Mouse (Mus musculus): Measurements from ENCODE around the gene Slc29a3. TPM values are rescaled to one million over a fixed set of nuclear protein-coding genes. Genes with fewer than 3 reads are reported as not detected.

Slc29a3 gene
- polyA plus RNA-seq, 1 experiment from 2014 or later = 3.9 TPM

DNA sequence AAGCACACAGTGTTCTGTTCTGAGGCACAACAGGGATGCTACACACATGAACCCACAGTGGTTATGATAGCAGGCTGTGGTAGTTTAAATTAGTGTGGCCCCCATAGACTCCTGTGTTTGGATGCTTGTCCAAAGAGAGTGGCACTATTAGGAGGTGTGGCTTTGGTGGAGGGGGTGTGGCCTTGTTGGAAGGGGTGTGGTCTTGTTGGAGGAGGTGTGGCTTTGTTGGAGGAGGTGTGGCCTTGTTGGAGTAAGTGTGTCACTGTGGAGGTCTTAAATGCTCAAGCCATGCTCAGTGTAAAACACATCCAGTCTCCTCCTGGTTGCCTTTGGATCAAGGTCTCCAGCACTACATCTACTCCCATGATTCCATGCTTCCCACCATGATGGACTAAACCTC lies 3.6 kb upstream of the Slc29a3 start:
- no peaks in the 10 kb centered on the region for H3K36me3 ChIP-seq (replicated peaks; ENCODE audit: insufficient read depth, low read length)
- no peak overlapping the region for H3K9ac ChIP-seq (replicated peaks)
- ATAC-seq = no peak

DNA sequence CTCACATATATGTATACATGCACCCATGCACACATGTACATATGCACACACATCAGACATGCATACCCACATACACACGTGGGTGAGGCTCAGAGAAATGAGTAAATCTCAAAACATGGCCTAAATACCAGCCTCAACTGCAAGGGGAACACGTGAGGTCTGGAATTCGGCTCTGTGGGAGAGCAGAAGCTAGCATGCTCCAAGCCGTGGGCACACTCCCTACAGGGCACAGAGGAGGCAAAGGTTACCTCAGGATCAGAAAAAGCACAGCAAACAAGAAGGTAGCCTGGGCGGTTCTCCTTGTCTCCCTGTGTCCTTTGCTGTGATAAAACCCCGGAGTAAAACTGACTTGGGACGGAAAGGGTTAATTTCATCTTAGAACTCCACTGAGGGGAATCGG lies 1.3 kb upstream of the Slc29a3 start:
- H3K4me2 ChIP-seq (ENCODE audit: low read depth, low read length) = no peak overlapping the region
- H3K36me3 ChIP-seq (replicated peaks; ENCODE audit: insufficient read depth, low read length) = no peaks in the 10 kb centered on the region
- no peaks in the 10 kb centered on the region for H3K27me3 ChIP-seq (ENCODE audit: insufficient read depth, low read length)
- ATAC-seq (no peak), DNase-seq (no peak)
- peaks cover 13% of the 10 kb centered on the region for H3K4me1 ChIP-seq (ENCODE audit: insufficient read depth)
- H3K27ac ChIP-seq (ENCODE audit: low read depth) = no peak overlapping the region
- no peak overlapping the region for H3K9ac ChIP-seq (replicated peaks)
- 80% methylated on average over 8 of the region's 8 CpGs for WGBS (ENCODE audit: insufficient replicate concordance)
- no peak for TF ChIP-seq CTCF (IDR thresholded peaks at IDR 0.05; ENCODE audit: low read depth)
- TF ChIP-seq EP300 (IDR thresholded peaks at IDR 0.05; ENCODE audit: low read depth) = no peak
- H3K9me3 ChIP-seq (ENCODE audit: low read length) = no peaks in the 10 kb centered on the region
- H3K4me3 ChIP-seq (ENCODE audit: low read depth, low read length) = no peak overlapping the region

More for the DNA sequence above, 3.6 kb upstream of the Slc29a3 start:
- no peak for DNase-seq
- no peak overlapping the region for H3K4me3 ChIP-seq (ENCODE audit: low read depth, low read length)
- TF ChIP-seq EP300 (IDR thresholded peaks at IDR 0.05; ENCODE audit: low read depth) = no peak
- TF ChIP-seq CTCF (IDR thresholded peaks at IDR 0.05; ENCODE audit: low read depth) = no peak
- no peaks in the 10 kb centered on the region for H3K9me3 ChIP-seq (ENCODE audit: low read length)
- H3K4me1 ChIP-seq (ENCODE audit: insufficient read depth) = peaks cover 13% of the 10 kb centered on the region
- H3K27me3 ChIP-seq (ENCODE audit: insufficient read depth, low read length) = no peaks in the 10 kb centered on the region
- H3K27ac ChIP-seq (ENCODE audit: low read depth) = no peak overlapping the region
- no peak overlapping the region for H3K4me2 ChIP-seq (ENCODE audit: low read depth, low read length)

DNA sequence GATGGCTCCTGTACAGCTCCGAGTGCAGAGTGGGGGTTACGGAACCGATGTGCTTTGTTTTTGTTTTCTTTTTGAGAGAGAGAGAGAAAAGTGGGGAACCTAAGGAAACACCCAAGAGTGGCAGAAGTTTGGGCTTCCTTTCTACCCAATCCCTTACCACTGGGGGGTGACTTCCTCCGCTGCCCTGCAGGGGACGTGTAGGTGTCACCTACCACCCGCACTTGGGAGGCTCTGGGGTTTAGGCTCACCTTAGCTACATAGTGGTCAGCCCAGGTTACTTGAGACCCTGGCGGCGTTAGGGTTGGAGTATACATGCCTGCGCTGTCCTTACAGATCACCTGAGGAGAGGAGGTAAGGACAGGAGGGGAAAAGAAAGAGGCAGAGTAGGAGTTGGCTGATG lies 667 bp upstream of the Slc29a3 start:
- peak overlapping the region; percentile 93 for H3K4me2 ChIP-seq (ENCODE audit: low read depth, low read length)
- no peaks in the 10 kb centered on the region for H3K9me3 ChIP-seq (ENCODE audit: low read length)
- DNase-seq = no peak
- WGBS (ENCODE audit: insufficient replicate concordance) = 75% methylated on average over 9 of the region's 9 CpGs
- ATAC-seq = no peak
- H3K9ac ChIP-seq (replicated peaks) = 0 out of 2 replicates have a peak overlapping the region, but pooled peaks have one; percentile 79
- H3K27me3 ChIP-seq (ENCODE audit: insufficient read depth, low read length) = no peaks in the 10 kb centered on the region
- H3K4me3 ChIP-seq (ENCODE audit: low read depth, low read length) = peak overlapping the region; percentile 56; the same call in 1 of the 2 replicates
- TF ChIP-seq CTCF (IDR thresholded peaks at IDR 0.05; ENCODE audit: low read depth) (no peak), EP300 (IDR thresholded peaks at IDR 0.05; ENCODE audit: low read depth) (no peak)
- peaks cover 13% of the 10 kb centered on the region for H3K4me1 ChIP-seq (ENCODE audit: insufficient read depth)
- 0 out of 2 replicates have a peak overlapping the region, but pooled peaks have one; percentile 5 for H3K27ac ChIP-seq (ENCODE audit: low read depth)
- no peaks in the 10 kb centered on the region for H3K36me3 ChIP-seq (replicated peaks; ENCODE audit: insufficient read depth, low read length)

DNA sequence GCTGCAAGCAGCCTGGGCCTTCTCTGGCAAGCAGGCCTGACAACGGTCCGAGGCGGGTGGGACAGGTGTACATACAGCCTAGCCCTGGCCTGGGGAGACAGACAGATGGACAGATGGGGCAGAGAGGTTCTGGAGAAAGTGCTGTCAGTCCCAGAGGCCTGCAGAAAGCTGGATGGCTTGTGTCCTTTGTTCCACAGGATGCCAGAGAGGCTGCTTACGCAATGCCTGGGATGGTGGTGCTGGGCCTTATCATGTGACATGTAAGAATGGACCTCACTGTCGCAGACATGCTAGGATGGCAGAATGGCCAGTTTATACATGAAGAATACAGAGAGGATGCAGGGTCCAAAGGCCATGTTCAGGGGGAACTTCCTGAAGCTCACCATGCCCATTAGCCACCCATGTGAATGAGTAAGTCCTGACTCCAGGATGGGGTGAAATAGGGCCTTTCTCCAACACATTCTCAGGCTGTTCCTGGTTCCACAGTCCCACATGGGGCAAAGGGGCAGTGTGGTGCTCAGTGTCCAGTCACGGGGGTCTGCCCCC lies 4.9 kb downstream of the Slc29a3 start:
- TF ChIP-seq CTCF (IDR thresholded peaks at IDR 0.05; ENCODE audit: low read depth) (no peak), EP300 (IDR thresholded peaks at IDR 0.05; ENCODE audit: low read depth) (no peak)
- Histone ChIP-seq H3K9me3 (ENCODE audit: low read length) (no peaks in the 10 kb centered on the region), H3K27me3 (ENCODE audit: insufficient read depth, low read length) (no peaks in the 10 kb centered on the region), H3K4me1 (ENCODE audit: insufficient read depth) (peaks cover 12% of the 10 kb centered on the region; the same call in 1 of the 2 replicates), H3K27ac (ENCODE audit: low read depth) (no peak overlapping the region), H3K4me3 (ENCODE audit: low read depth, low read length) (no peak overlapping the region), H3K9ac (replicated peaks) (no peak overlapping the region), H3K4me2 (ENCODE audit: low read depth, low read length) (no peak overlapping the region), H3K36me3 (replicated peaks; ENCODE audit: insufficient read depth, low read length) (0 out of 2 replicates have a peak, but pooled peaks cover 3% of the 10 kb centered on the region)
- WGBS (ENCODE audit: insufficient replicate concordance) = 80% methylated on average over 6 of the region's 6 CpGs
- ATAC-seq (no peak), DNase-seq (no peak)

DNA sequence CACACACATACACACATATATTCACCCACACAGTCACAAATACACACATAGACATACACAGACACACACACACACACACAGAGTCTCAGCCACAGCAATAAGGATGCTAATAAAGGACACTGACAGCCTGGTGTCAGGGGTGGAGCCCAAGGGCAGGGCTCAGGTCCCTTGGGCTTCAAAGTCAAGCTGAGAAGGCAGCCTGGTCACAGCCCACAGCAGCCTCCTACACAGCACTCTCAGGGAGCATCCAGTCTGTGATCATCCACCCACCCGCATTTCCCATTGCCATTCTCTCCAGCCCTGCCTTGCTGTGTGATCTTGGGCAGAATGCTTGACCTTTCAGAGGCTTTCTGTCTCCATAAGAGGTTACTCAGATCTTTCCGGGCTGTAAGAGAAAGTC lies 6.1 kb downstream of the Slc29a3 start:
- H3K36me3 ChIP-seq (replicated peaks; ENCODE audit: insufficient read depth, low read length) = 0 out of 2 replicates have a peak, but pooled peaks cover 3% of the 10 kb centered on the region
- TF ChIP-seq CTCF (IDR thresholded peaks at IDR 0.05; ENCODE audit: low read depth) (no peak), EP300 (IDR thresholded peaks at IDR 0.05; ENCODE audit: low read depth) (no peak)
- H3K4me3 ChIP-seq (ENCODE audit: low read depth, low read length) = no peak overlapping the region
- no peak for DNase-seq
- ATAC-seq = no peak
- H3K27me3 ChIP-seq (ENCODE audit: insufficient read depth, low read length) = no peaks in the 10 kb centered on the region
- H3K4me2 ChIP-seq (ENCODE audit: low read depth, low read length) = no peak overlapping the region
- no peak overlapping the region for H3K27ac ChIP-seq (ENCODE audit: low read depth)
- 0 out of 2 replicates have a peak, but pooled peaks cover 4% of the 10 kb centered on the region for H3K4me1 ChIP-seq (ENCODE audit: insufficient read depth)
- 76% methylated on average over 2 of the region's 2 CpGs for WGBS (ENCODE audit: insufficient replicate concordance)
- no peak overlapping the region for H3K9ac ChIP-seq (replicated peaks)
- H3K9me3 ChIP-seq (ENCODE audit: low read length) = no peaks in the 10 kb centered on the region

DNA sequence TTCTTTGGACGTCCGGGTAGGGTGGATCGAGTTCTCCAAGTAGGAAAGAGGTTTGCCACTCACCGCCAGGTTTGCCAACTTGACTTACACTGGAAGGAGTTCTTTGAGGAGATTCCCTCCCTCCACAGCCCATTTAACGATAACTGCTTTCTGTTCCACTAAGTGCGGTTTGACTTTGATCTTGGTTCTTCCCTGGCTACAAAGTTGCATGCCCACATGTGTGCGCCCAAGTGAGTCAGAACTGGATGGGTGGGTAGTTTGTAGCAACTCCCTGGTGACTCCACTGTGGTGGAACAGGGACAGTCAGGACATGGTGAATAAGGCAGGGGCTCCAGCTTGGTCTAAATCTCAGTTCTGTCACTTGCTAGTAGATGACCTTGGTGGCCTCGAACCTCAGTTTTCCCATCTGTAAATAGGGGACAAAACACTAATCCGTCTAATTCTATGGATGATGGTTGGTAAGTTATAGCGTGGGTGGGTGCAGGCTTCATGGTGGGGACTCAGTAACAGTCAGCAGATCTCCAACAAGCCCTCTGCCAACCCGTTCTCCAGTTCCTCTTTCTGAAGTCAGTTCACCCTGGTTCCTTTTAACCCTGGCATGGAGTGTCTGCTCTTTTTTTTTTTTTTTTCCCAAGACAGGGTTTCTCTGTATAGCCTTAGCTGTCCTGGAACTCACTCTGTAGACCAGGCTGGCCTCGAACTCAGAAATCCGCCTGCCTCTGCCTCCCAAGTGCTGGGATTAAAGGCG lies 7.9 kb downstream of the Slc29a3 start:
- Histone ChIP-seq H3K9ac (replicated peaks) (no peak overlapping the region), H3K27ac (ENCODE audit: low read depth) (no peak overlapping the region), H3K9me3 (ENCODE audit: low read length) (no peaks in the 10 kb centered on the region), H3K4me2 (ENCODE audit: low read depth, low read length) (no peak overlapping the region), H3K4me3 (ENCODE audit: low read depth, low read length) (no peak overlapping the region), H3K36me3 (replicated peaks; ENCODE audit: insufficient read depth, low read length) (0 out of 2 replicates have a peak, but pooled peaks cover 3% of the 10 kb centered on the region), H3K27me3 (ENCODE audit: insufficient read depth, low read length) (no peaks in the 10 kb centered on the region), H3K4me1 (ENCODE audit: insufficient read depth) (peaks cover 6% of the 10 kb centered on the region; the same call in 1 of the 2 replicates)
- TF ChIP-seq CTCF (IDR thresholded peaks at IDR 0.05; ENCODE audit: low read depth) (no peak), EP300 (IDR thresholded peaks at IDR 0.05; ENCODE audit: low read depth) (no peak)
- DNase-seq = no peak
- no peak for ATAC-seq
- WGBS (ENCODE audit: insufficient replicate concordance) = 72% methylated on average over 14 of the region's 14 CpGs

All from liver, postnatal 0 days (tissue).